Mouse (Mus musculus): ENCODE measurements around the gene Ppp1r3f. TPM values are rescaled to one million over a fixed set of nuclear protein-coding genes. Genes with fewer than 3 reads are reported as not detected.

The Ppp1r3f gene
- 0.42 and 0.56 TPM in 2 replicates for polyA plus RNA-seq (2012; rRNA removed)
- 0.06 TPM in 2 replicates for polyA plus RNA-seq (2014; fragmentation: Nextera tagmentation; extraction: Ambion mirVana)

DNA sequence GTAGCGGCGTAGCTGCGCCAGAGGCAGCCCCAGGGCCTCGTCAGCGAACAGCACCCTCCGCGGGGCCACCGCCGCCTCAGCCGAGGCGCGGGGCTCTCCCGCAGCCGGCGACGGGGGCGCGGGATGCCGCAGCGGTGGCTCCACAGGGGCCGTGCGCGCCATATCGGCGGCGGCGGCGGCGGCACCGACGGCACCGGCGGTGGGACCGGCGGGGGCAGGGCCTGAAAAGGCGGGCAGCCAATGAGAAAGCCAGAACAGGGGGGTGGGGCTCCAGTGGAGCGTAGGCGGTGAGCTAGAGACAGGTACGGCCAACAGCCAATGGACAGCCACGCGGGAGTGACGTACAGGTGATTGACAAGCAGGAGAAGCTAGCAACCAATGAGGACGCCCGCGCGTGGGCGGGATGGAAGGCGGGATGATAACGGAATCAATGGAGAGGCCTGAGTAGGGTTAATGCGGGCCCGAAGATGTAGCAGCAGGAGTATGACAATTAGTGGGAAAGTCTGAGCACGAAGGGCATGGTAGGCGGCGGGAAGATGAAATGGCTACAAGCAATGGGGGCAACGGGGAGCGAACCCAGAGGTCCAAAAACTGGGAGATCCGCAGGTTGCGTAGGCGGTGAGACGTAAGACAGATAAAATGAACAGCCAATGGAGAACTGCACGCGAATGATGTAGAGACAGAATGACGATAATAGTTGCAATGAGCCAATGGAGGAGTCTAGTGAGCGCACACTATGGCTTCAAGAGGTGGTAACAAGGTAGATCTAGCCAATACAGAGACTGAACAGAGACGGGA lies at the start of gene Ppp1r3f:
TSS of gene Ppp1r3f (minus strand) at position 197 of the 798 bp plus-strand sequence.
- Histone ChIP-seq H3K36me3 (replicated peaks; ENCODE audit: control insufficient read depth, insufficient read depth, low read depth) (no peaks in the 10 kb centered on the region), H3K27me3 (ENCODE audit: control insufficient read depth, insufficient read depth, low read length) (no peaks in the 10 kb centered on the region), H3K27ac (peak within 1 kb of the TSS; percentile 53), H3K4me3 (ENCODE audit: insufficient read depth in 1 of 2, low read depth in 2 of 2, low read length in 2 of 2) (peak within 1 kb of the TSS; percentile 77 to 91), H3K9ac (replicated peaks) (peak within 1 kb of the TSS; percentile 74), H3K4me2 (ENCODE audit: low read depth) (peak within 1 kb of the TSS; percentile 80), H3K9me3 (ENCODE audit: control insufficient read depth, low read length) (no peaks in the 10 kb centered on the region), H3K4me1 (replicated peaks; ENCODE audit: control insufficient read depth in 2 of 2, insufficient read depth in 2 of 2, low read length in 1 of 2) (peaks cover 10 to 29% of the 10 kb centered on the region in 2 experiments)
- ATAC-seq (ENCODE audit: insufficient read depth) (peak; percentile 97), DNase-seq (ENCODE audit: low read depth in 3 of 3, low spot score in 3 of 3) (peak; percentile 88 to 92 (median 90))
- 18% methylated on average over 56 of the region's 65 CpGs for WGBS (ENCODE audit: insufficient replicate concordance)
- TF ChIP-seq EP300 (IDR thresholded peaks at IDR 0.05; ENCODE audit: low read depth) (no peak), CTCF (IDR thresholded peaks at IDR 0.05; ENCODE audit: low read depth) (no peak)

DNA sequence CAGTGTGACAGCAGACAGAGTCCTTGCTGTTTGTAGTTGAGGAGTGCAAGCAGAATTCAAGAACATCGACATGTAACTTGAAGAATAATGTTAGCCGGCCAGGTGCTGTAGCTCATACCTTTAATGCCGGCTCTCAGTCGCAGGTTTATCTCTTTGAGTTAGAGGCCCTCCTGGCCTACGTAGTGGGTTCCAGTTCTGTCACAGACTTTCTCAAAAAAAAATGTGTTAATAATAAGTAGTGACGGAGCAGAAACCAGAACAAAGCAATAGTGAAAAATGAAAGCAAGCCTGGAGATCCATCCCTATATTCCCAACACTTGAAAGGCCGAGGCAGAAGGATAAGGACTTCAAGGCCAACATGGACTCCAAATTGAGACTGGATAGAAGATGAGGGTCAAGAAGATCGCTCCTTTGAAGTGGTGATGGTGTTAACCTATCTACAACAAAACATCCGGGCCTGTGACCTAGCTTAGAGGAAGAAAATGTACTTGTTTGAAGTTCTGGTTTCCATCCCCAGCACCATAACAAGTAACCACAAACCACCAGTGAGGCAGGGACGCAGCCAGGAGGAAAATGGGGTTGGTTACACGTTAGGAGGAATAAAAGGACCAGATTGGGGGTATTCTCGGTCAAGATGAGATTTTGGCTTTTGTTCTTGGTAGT lies 43.9 kb upstream of the Ppp1r3f start:
- H3K4me3 ChIP-seq (ENCODE audit: insufficient read depth in 1 of 2, low read depth in 2 of 2, low read length in 2 of 2): no peak overlapping the region
- no peak for TF ChIP-seq EP300 (IDR thresholded peaks at IDR 0.05; ENCODE audit: low read depth)
- TF ChIP-seq CTCF (IDR thresholded peaks at IDR 0.05; ENCODE audit: low read depth): no peak

DNA sequence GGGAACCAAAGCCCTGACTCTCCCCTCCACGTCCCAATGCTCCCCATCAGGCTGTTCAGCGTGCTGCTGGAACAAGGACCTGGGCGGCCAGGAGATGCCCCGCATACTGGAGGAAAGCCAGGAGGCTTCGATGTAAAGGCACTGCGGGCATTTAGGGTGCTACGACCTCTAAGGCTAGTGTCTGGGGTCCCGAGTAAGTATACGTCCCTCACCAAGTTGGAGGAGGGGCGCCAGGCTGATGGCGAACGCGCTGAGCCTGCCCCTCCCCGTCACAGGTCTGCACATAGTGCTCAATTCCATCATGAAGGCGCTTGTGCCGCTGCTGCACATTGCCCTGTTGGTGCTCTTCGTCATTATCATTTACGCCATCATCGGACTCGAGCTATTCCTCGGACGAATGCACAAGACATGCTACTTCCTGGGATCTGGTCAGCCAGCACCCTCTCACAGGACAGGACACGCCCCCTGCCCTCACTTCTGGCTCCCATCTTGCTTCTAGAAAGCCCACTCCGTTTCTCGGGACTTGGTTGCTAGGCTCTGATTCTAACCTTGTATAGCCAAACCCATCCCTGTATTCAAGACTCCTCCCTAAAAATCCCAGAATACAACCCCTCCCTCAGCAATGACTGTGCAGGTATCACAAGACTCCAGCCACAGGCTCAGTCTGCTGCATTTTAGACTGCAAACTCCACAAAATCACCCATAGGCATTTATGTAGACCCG lies 36.6 kb upstream of the Ppp1r3f start:
- Histone ChIP-seq H3K9ac (replicated peaks) (no peak overlapping the region), H3K27ac (no peak overlapping the region), H3K27me3 (ENCODE audit: control insufficient read depth, insufficient read depth, low read length) (peaks cover 4% of the 10 kb centered on the region; the same call in 1 of the 2 replicates), H3K4me3 (ENCODE audit: insufficient read depth in 1 of 2, low read depth in 2 of 2, low read length in 2 of 2) (no peak overlapping the region), H3K4me2 (ENCODE audit: low read depth) (peak overlapping the region; percentile 24), H3K4me1 (replicated peaks; ENCODE audit: control insufficient read depth in 2 of 2, insufficient read depth in 2 of 2, low read length in 1 of 2) (peaks cover 0 to under 1% of the 10 kb centered on the region in 2 experiments; a peak in 1 of 4 replicates), H3K9me3 (ENCODE audit: control insufficient read depth, low read length) (no peaks in the 10 kb centered on the region), H3K36me3 (replicated peaks; ENCODE audit: control insufficient read depth, insufficient read depth, low read depth) (no peaks in the 10 kb centered on the region)
- 20% methylated on average over 26 of the region's 26 CpGs for WGBS (ENCODE audit: insufficient replicate concordance)
- ATAC-seq (ENCODE audit: insufficient read depth) (no peak), DNase-seq (ENCODE audit: low read depth in 3 of 3, low spot score in 3 of 3) (no peak)
- TF ChIP-seq CTCF (IDR thresholded peaks at IDR 0.05; ENCODE audit: low read depth) (no peak), EP300 (IDR thresholded peaks at IDR 0.05; ENCODE audit: low read depth) (no peak)

More for the DNA sequence above, 43.9 kb upstream of the Ppp1r3f start:
- ATAC-seq (ENCODE audit: insufficient read depth): no peak
- H3K9me3 ChIP-seq (ENCODE audit: control insufficient read depth, low read length): no peaks in the 10 kb centered on the region
- DNase-seq (ENCODE audit: low read depth in 3 of 3, low spot score in 3 of 3): no peak
- H3K27me3 ChIP-seq (ENCODE audit: control insufficient read depth, insufficient read depth, low read length): no peaks in the 10 kb centered on the region
- no peak overlapping the region for H3K4me2 ChIP-seq (ENCODE audit: low read depth)
- no peak overlapping the region for H3K27ac ChIP-seq
- H3K36me3 ChIP-seq (replicated peaks; ENCODE audit: control insufficient read depth, insufficient read depth, low read depth): no peaks in the 10 kb centered on the region
- WGBS (ENCODE audit: insufficient replicate concordance): 51% methylated on average over 12 of the region's 12 CpGs
- no peak overlapping the region for H3K9ac ChIP-seq (replicated peaks)
- no peaks in the 10 kb centered on the region for H3K4me1 ChIP-seq (replicated peaks; ENCODE audit: control insufficient read depth in 2 of 2, insufficient read depth in 2 of 2, low read length in 1 of 2)

DNA sequence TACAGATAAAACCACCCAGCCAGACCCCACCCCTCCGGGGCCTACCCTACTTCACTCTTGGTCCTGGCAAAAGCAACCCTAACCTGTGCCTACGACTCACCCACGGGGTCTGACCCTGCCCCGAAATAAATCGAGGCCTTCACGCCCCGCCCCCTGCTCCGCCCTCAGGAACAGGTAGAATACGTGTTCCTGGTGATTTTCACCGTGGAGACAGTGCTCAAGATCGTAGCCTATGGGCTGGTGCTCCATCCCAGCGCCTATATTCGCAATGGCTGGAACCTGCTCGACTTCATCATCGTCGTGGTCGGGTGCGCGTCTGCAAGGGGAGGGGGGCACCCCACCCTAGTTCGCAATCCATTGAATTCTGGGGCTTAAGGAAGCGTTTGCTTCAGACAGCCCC lies 36.0 kb upstream of the Ppp1r3f start:
- 14% methylated on average over 21 of the region's 21 CpGs for WGBS (ENCODE audit: insufficient replicate concordance)
- Histone ChIP-seq H3K4me2 (ENCODE audit: low read depth) (no peak overlapping the region), H3K36me3 (replicated peaks; ENCODE audit: control insufficient read depth, insufficient read depth, low read depth) (no peaks in the 10 kb centered on the region), H3K27ac (no peak overlapping the region), H3K4me3 (ENCODE audit: insufficient read depth in 1 of 2, low read depth in 2 of 2, low read length in 2 of 2) (no peak overlapping the region), H3K4me1 (replicated peaks; ENCODE audit: control insufficient read depth in 2 of 2, insufficient read depth in 2 of 2, low read length in 1 of 2) (peaks cover 0 to 2% of the 10 kb centered on the region in 2 experiments; a peak in 1 of 4 replicates), H3K9ac (replicated peaks) (no peak overlapping the region), H3K9me3 (ENCODE audit: control insufficient read depth, low read length) (no peaks in the 10 kb centered on the region), H3K27me3 (ENCODE audit: control insufficient read depth, insufficient read depth, low read length) (peaks cover 4% of the 10 kb centered on the region; the same call in 1 of the 2 replicates)
- ATAC-seq (ENCODE audit: insufficient read depth): no peak
- TF ChIP-seq CTCF (IDR thresholded peaks at IDR 0.05; ENCODE audit: low read depth) (no peak), EP300 (IDR thresholded peaks at IDR 0.05; ENCODE audit: low read depth) (no peak)
- DNase-seq (ENCODE audit: low read depth in 3 of 3, low spot score in 3 of 3): no peak
